Mouse (Mus musculus) forebrain, postnatal 0 days (tissue): ENCODE data around the gene Tnfrsf21. TPM values are rescaled to one million over a fixed set of nuclear protein-coding genes. Genes with fewer than 3 reads are reported as not detected.

Experiments used
- ATAC-seq: fragments of 200-750 bp; cut with Nextera tagmentation; 2 replicates; pipeline ENCODE4 v1.8.0; 2017; ENCODE audit warnings: mild to moderate bottlenecking, moderate library complexity
- DNase-seq: peaks from one replicate; pipeline ENCODE4 v3.0.0-alpha.2; 2015
- H3K27ac ChIP-seq: fragments of 300-500 bp; sonication (generic); 2 replicates; pipeline ENCODE4 v1.5.1; 2014; ENCODE audit warnings: low read depth, mild to moderate bottlenecking, antibody characterized with exemption, low read length, moderate library complexity, mixed read lengths
- H3K27me3 ChIP-seq: fragments of 300-500 bp; sonication (generic); 2 replicates; pipeline ENCODE4 v1.6.1; 2014; ENCODE audit warnings: mild to moderate bottlenecking, low read length, mixed read lengths; ENCODE audit not compliant: insufficient read depth
- H3K36me3 ChIP-seq: fragments of 300-500 bp; sonication (generic); 2 replicates; pipeline ENCODE4 v1.6.1; 2014; ENCODE audit warnings: mild to moderate bottlenecking, moderate library complexity; ENCODE audit not compliant: insufficient read depth
- H3K4me1 ChIP-seq: fragments of 300-500 bp; sonication (generic); 2 replicates; pipeline ENCODE4 v1.6.1; 2014; ENCODE audit warnings: antibody characterized with exemption; ENCODE audit not compliant: insufficient read depth
- H3K4me2 ChIP-seq: fragments of 300-500 bp; sonication (generic); 2 replicates; pipeline ENCODE4 v1.6.1; 2014; ENCODE audit warnings: low read depth, mild to moderate bottlenecking, moderate library complexity
- H3K4me3 ChIP-seq: fragments of 300-500 bp; sonication (generic); 2 replicates; pipeline ENCODE4 v1.5.1; 2014; ENCODE audit warnings: low read depth, low read length, mixed read lengths
- H3K9ac ChIP-seq: fragments of 300-500 bp; sonication (generic); 2 replicates; pipeline ENCODE4 v1.6.1; 2014; ENCODE audit warnings: mild to moderate bottlenecking
- H3K9me3 ChIP-seq: fragments of 300-500 bp; sonication (generic); 2 replicates; pipeline ENCODE4 v1.6.1; 2016; ENCODE audit warnings: low read length
- CTCF ChIP-seq: sonication (generic); IDR thresholded peaks from 2 replicates; pipeline ENCODE4 v1.5.1; 2016; ENCODE audit warnings: antibody characterized with exemption, control low read depth, low read depth
- WGBS: fragments of 180-500 bp; shearing (Covaris S2); extraction: QIAGEN DNeasy Blood & Tissue Kit; methylation state at CpG from one replicate; pipeline ENCODE4 v1.1.7; 2014; 5-methylcytosine and 5-hydroxymethylcytosine counted together
- polyA plus RNA-seq: library from polyadenylated mRNA; unstranded; fragments of >200 nt; fragmentation: Nextera tagmentation; extraction: Ambion mirVana; gene quantifications from 2 replicates; pipeline ENCODE4 v1.2.1, GENCODE M21; 2015
- total RNA-seq: library from RNA; depleted of rRNA; stranded (reverse); fragments of >200 nt; gene quantifications from 2 replicates; pipeline ENCODE4 v1.2.3, GENCODE M21; 2014

The Tnfrsf21 gene
- total and polyA plus RNA-seq, 2 experiments from 2014 or later, result 71.4 to 73.7 TPM

DNA sequence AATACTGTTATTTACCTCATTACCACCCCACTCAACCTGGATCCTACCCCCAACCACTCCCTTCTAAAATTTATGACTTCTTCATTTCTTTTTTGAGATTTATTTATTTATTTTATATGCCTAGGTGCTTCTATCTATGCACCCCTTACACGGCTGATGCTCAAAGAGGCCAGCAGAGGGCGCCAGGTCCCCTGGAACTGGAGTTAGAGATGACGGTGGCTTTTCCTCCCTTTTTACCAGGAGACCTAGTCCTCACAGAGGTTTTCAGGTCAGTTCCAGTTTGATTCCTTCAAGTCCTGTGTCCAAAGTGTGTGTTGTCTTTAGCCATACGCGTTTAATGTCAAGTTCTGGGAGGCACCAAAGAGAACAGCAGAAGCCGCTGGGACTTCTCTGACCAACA, 3.6 kb upstream of the Tnfrsf21 start:
- no peak overlapping the region for H3K9ac ChIP-seq
- DNase-seq, result peak; percentile 83
- no peak for ATAC-seq
- 17% methylated on average over 6 of the region's 6 CpGs for WGBS
- H3K36me3 ChIP-seq, result no peaks in the 10 kb centered on the region
- no peak overlapping the region for H3K4me3 ChIP-seq
- H3K4me1 ChIP-seq, result no peaks in the 10 kb centered on the region
- no peak overlapping the region for H3K27ac ChIP-seq
- no peaks in the 10 kb centered on the region for H3K27me3 ChIP-seq
- H3K9me3 ChIP-seq, result no peaks in the 10 kb centered on the region
- peak; percentile 86 for TF ChIP-seq CTCF
- no peak overlapping the region for H3K4me2 ChIP-seq

DNA sequence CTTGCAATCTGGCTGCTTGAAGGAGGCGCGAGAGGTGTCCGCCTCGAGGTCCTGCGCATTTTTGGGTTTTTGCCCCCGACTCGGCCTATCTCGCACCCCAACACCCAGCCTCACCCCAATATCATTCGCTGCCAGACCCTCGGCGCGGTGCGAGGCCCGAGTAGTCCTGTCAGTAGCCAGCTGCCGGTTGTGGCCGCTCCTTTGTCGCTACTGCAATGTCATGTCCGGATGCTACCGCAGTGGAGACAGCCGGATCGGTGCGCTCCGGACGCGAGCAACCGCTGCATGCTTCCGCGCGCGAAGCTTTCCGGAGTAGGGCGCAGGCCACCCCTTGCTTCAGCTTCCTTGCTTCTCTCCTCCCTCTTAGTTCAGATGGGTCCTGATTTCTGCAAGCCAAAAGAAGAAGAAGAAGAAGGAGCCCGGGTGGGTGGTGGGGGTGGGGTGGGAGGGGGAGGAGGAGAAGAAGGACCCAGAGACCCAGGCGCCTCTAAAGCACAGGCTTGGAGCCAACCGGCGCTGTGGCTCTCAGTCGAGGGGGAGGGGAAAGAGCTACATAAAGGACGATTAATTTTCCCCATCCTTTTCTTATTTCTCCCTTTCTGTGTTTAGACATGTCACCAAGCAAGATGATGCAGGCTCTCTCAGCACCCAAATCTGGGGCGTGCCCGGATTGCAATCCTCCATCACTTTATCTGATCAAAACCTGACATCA, 1.1 kb downstream of the Tnfrsf21 start:
- H3K4me3 ChIP-seq, result peak overlapping the region; percentile 96
- WGBS, result under 1% methylated on average over 38 of the region's 40 CpGs
- H3K9ac ChIP-seq, result peak overlapping the region; percentile 99
- H3K36me3 ChIP-seq, result peaks cover 7% of the 10 kb centered on the region
- H3K4me1 ChIP-seq, result peaks cover 13% of the 10 kb centered on the region; the same call in 1 of the 2 replicates
- peak overlapping the region; percentile 62 for H3K4me2 ChIP-seq
- DNase-seq (peak; percentile 72), ATAC-seq (peak; percentile 30)
- H3K27ac ChIP-seq, result peak overlapping the region; percentile 97
- H3K9me3 ChIP-seq, result no peaks in the 10 kb centered on the region
- TF ChIP-seq CTCF, result no peak
- H3K27me3 ChIP-seq, result no peaks in the 10 kb centered on the region

DNA sequence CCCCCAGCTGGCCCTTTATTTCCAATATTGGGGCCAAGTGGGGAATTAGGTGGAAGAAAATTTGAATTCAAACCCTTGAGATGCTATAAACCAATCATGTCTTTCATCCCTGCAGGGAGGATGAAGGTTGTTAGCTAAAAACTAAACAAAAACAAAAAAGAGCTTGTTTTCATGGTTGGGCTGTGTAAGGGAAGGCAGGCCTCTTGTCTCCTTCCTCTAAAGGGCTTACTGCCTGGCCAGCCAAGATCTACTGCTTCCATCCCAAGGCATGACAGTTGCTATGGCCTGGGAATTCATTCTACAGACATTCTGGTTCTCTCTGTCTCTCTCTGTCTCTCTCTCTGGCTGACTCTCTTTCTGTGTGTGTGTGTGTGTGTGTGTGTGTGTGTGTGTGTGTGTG, 1.7 kb downstream of the Tnfrsf21 start:
- Histone ChIP-seq H3K9ac (peak overlapping the region; percentile 99), H3K4me2 (peak overlapping the region; percentile 62), H3K4me1 (peaks cover 13% of the 10 kb centered on the region; the same call in 1 of the 2 replicates), H3K9me3 (no peaks in the 10 kb centered on the region), H3K27me3 (no peaks in the 10 kb centered on the region), H3K27ac (peak overlapping the region; percentile 97), H3K36me3 (peaks cover 8% of the 10 kb centered on the region), H3K4me3 (peak overlapping the region; percentile 96)
- TF ChIP-seq CTCF, result no peak
- no peak for ATAC-seq
- no peak for DNase-seq

DNA sequence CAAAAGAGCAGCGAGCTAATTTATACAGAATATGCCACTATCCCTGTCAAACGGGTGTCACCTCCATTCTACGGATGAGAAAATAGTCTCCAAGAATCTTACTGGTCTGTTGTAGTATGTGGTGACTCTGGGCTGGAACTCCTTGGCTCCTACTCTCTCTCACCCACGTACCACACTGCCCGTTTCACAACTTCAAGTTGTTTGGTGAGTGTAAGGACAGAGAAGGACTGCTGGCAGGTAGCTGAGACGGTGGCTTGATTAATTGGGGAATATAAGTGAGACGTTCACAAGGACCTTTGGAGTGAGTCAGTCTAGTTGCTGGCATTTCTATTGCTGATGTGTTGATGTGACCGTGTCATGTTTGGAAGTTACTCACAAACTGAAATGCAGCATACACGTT, 3.3 kb downstream of the Tnfrsf21 start:
- WGBS, result 92% methylated on average over 9 of the region's 9 CpGs
- no peak for TF ChIP-seq CTCF
- H3K4me2 ChIP-seq, result no peak overlapping the region
- peaks cover 13% of the 10 kb centered on the region; the same call in 1 of the 2 replicates for H3K4me1 ChIP-seq
- no peaks in the 10 kb centered on the region for H3K9me3 ChIP-seq
- no peak overlapping the region for H3K9ac ChIP-seq
- H3K36me3 ChIP-seq, result peaks cover 8% of the 10 kb centered on the region
- no peaks in the 10 kb centered on the region for H3K27me3 ChIP-seq
- DNase-seq (no peak), ATAC-seq (no peak)
- no peak overlapping the region for H3K27ac ChIP-seq
- no peak overlapping the region for H3K4me3 ChIP-seq

DNA sequence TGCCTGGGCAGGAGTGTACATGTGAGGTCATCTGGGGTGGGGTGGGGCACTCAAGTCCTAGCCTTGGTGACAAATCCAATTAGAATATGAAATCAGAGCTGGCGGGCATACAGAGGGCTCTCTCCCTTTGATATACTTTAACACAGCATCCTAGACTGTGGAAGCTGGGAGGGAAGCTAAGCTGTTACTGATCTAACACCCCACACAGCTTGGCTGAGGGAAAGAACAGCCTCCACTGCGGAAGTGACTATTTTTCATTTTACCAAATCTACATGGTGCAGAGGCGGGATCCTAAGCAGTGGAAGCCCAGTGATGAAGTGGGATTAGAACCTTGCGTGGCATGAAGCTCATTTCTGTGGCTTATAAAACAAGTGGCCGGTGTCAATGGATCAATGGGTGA, 4.7 kb downstream of the Tnfrsf21 start:
- peaks cover 13% of the 10 kb centered on the region; the same call in 1 of the 2 replicates for H3K4me1 ChIP-seq
- no peaks in the 10 kb centered on the region for H3K27me3 ChIP-seq
- no peak overlapping the region for H3K4me3 ChIP-seq
- H3K36me3 ChIP-seq, result peaks cover 8% of the 10 kb centered on the region
- H3K27ac ChIP-seq, result no peak overlapping the region
- 89% methylated on average over 5 of the region's 5 CpGs for WGBS
- ATAC-seq (no peak), DNase-seq (no peak)
- no peak for TF ChIP-seq CTCF
- H3K9ac ChIP-seq, result no peak overlapping the region
- no peak overlapping the region for H3K4me2 ChIP-seq
- no peaks in the 10 kb centered on the region for H3K9me3 ChIP-seq

DNA sequence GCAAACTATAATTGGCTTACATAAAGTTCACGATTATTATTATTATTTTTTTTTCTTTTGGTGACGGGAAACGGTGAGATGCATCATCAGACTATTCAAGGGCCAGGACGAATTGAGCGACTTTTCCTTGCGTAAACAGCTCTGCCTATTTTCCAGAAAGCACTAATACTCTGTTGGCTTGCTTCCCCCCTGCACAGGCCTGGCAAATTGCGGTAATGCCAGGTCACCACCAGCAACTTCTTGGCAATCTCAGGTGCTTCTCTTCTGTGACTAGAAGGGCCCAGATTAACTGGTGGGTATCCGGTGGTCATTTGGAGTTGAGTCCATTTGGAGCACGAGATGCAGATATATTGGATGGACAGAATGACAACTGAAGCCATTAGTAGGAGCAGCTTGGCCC, 5.7 kb downstream of the Tnfrsf21 start:
- whole genome bisulfite sequencing, result 94% methylated on average over 9 of the region's 9 CpGs
- ATAC-seq (no peak), DNase-seq (no peak)
- no peak overlapping the region for H3K4me3 ChIP-seq
- no peaks in the 10 kb centered on the region for H3K27me3 ChIP-seq
- H3K9me3 ChIP-seq, result no peaks in the 10 kb centered on the region
- no peak overlapping the region for H3K27ac ChIP-seq
- H3K4me2 ChIP-seq, result no peak overlapping the region
- TF ChIP-seq CTCF, result no peak
- H3K36me3 ChIP-seq, result peaks cover 8% of the 10 kb centered on the region
- H3K4me1 ChIP-seq, result peaks cover 13% of the 10 kb centered on the region; the same call in 1 of the 2 replicates
- H3K9ac ChIP-seq, result no peak overlapping the region

DNA sequence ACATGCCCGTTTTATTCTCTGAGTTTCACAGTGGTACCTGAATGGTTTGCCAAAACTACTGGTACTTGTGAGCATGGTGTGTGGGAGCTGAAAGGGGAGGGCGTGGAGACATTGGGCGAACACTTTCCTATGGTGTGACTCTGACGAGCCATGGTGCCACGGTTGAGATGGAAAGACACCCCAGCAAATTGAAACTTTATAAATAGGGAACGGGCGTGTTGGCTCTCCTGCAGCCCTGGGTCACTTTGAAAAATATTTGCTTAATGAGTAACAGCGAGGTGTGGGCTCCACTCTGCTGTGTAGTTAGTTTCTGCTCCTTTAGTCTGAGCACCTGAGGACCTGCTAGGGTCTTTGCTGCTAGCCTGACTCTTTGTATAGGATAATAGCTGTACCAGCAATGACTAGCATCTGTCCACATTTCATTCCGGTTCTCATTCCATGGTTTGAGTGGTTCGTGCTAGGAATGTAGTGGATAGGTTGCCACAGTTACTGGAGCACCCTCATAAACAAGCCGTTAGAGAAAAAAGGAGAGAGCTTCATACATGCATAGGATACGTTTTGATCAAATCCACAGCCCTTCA, 7.4 kb downstream of the Tnfrsf21 start:
- no peak overlapping the region for H3K9ac ChIP-seq
- no peak for TF ChIP-seq CTCF
- DNase-seq, result no peak
- H3K36me3 ChIP-seq, result peaks cover 8% of the 10 kb centered on the region
- no peak overlapping the region for H3K4me2 ChIP-seq
- peaks cover 5% of the 10 kb centered on the region; the same call in 1 of the 2 replicates for H3K4me1 ChIP-seq
- no peaks in the 10 kb centered on the region for H3K9me3 ChIP-seq
- WGBS, result 86% methylated on average over 12 of the region's 12 CpGs
- no peak overlapping the region for H3K4me3 ChIP-seq
- no peaks in the 10 kb centered on the region for H3K27me3 ChIP-seq
- H3K27ac ChIP-seq, result no peak overlapping the region
- ATAC-seq, result no peak
